Mouse (Mus musculus): Measurements from ENCODE around the gene Ppp3ca.

Gene Ppp3ca

DNA sequence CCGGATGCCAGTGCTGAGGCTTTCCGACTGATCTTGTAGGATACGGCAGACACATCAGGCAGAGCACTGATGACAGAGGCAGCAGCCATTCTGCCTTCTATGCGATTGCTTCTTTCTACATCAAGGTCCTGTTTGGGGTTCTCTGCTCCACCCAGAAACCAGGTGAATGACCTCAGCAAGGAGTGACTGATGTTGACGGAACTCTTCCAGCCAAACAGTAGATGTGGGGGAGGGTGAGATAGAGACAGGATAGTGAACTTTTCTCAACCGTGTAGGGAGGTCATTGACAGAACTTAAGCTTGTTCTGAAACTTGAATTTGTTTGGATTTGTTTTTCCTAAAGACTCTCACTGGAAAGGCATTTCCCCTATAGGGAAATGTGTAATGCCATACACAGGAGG lies 142.2 kb downstream of the Ppp3ca start:
- DNase-seq (ENCODE audit: low read depth, low spot score): no peak

DNA sequence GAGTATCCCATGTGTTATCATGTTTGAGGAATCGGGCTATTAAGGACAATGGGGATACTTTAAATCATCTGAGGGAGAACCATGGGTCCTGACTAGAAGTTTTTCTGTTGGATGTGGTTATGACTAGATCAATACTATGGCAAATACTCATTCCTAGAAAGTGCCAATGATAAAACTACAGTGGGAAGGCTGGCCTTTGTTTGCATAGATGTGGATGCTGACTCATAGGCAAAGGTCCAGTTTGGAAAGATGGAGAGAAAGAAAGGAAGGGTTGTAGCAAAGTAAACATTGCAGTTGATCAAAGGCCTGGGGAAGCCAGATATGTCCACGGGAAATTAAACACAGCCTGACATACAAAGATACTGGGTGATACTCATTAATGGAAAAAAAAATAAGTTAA lies 142.9 kb downstream of the Ppp3ca start:
- no peak for DNase-seq (ENCODE audit: low read depth, low spot score)

DNA sequence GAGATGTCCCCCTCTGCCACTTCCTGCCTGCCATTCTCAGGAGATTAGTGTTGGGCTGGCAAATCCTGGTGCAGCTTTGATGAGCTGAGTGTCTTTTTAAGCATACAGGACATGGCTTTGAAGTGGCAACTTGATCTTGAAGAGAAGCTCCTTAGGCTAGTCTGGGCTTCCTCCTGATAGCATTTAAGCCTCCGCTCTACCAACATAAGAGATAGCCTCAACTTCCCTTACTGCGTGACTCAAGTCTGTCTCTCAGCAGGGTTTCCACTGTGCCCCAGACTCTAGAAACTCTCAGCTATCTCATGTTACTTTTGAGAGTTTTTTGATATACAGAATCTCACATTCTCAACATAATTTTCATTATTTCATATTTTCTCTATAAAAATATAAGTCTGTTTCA lies 144.0 kb downstream of the Ppp3ca start:
- DNase-seq (ENCODE audit: low read depth, low spot score): no peak

DNA sequence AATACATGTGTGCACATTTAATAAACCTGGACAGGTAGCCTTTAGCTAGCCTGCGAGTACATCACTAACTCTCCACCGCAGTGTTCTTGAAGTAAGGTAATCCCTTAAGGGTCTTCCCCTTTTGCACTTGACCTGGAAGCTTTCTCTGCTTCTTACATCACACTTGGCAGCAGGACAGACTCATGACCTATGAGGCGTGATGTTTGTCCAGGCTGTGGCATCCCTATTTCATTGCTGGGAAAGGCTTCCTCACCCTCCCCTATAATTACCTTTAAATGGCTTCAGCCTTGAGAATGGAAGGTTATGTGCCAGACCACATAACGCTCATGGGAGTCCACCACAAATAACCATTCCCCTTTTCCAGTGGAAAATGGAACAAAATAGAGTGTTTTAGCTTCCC lies 145.0 kb downstream of the Ppp3ca start:
- no peak for DNase-seq (ENCODE audit: low read depth, low spot score)

DNA sequence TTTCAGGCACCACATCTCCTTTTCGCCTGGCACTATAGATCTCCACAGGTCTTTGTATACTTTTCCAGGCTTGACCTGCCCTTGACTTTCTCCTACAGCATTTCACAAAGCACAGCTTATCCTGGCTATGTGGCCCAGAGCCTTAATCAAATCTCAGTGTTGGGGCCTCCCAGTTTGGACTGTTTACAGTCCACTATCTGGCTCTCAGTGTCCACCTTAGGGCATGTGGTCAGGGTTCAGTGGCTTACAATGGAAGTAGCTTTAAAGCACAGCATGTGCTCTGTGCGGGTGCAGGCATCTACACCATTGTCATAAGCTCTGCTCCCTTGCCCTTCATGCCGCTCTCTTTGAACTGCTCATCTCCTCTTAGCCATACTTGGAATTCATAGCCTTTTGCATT lies 146.4 kb downstream of the Ppp3ca start:
- no peak for DNase-seq (ENCODE audit: low read depth, low spot score)

DNA sequence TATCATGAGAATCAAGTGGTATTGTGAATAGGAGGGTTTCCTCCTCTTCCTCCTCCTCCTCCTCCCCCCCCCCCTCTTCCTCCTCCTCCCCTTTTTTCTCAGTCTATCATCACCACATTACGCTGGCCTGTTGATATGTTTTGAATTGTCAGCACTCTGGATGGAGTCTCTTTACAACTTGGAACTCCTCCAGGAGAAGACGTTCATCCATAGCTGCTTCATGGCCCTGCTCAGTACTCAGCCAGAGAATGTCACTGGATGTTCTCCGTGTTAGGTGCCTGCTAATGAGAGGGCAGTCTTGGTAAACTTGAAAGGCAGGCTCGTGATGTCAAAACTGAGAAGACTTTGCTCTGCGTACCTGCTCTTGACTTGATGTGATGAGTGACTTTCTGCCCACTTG lies 149.1 kb downstream of the Ppp3ca start:
- DNase-seq (ENCODE audit: low read depth, low spot score): no peak

DNA sequence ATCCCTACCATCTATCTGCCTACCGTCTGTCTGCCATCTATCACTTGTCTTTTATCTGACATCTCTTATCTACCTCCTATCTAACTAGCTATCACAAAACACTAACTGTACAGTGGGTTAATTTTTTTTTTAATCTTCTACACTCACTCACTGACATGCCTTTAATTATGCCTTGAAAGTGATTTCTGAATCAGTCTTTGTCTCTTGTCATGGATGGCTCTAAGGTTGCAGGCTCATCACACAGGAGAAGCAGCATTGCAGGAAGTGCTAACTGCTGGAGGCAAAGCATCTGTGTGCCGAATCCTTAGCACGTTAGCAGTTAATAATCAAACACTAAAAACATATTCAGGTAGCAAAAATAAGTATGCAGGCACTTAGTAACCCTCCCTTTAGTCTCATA lies 151.1 kb downstream of the Ppp3ca start:
- no peak for DNase-seq (ENCODE audit: low read depth, low spot score)

DNA sequence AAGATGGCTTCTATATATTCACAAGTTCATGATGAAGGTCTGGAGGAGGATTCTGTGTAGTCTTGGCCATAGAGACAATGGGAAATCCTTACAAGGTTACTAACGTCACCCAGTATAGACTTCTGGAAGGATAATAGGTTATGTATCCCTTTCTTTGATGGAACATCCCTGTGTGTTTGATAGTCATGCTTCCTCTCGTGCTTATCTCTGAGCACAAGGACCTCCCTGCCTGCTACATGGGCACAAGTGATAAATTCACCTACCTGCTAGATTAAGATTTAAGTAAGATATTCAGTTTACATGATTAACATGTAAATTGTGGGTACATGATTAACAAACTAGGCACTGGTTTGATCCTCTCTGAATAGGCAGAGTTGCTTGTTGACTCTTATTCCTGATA lies 152.1 kb downstream of the Ppp3ca start:
- no peak for DNase-seq (ENCODE audit: low read depth, low spot score)

DNA sequence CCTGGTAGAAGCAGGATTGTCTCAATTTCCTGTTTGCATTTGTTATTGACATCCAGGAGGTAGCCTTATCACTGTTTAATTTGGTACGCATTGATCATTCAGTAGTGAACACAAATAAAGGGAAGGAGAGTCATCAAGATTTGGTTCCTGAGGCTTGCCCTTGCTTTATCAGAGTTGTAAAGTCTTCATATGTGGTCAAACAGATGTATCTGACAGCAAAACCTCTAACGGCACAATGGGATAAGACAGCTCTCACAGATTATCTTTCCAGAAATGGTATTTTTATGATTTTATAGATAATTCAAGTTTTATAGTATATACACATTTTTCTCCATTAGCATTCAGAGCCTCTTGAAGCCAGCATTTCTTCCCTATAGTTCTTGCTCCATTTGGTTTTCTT lies 152.5 kb downstream of the Ppp3ca start:
- no peak for DNase-seq (ENCODE audit: low read depth, low spot score)

DNA sequence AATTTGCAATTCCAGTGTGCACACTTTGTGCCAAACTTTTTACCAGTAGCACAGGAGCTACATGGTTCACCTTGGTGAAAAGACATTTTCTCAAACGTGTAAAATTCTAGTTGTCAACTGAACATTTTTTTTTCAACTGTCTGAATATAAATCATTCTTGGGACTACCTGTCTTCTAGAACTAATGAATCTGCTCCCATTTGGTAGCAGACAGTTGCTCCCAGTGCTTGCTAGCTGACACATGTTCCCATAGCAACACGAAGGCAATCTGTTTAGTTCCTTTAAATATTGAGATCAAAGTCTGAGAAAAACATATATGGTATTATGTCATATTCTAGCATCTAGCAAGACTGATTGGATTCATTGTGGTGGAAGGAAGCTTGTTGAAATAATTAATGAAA lies 158.5 kb downstream of the Ppp3ca start:
- DNase-seq (ENCODE audit: low read depth, low spot score): no peak

DNA sequence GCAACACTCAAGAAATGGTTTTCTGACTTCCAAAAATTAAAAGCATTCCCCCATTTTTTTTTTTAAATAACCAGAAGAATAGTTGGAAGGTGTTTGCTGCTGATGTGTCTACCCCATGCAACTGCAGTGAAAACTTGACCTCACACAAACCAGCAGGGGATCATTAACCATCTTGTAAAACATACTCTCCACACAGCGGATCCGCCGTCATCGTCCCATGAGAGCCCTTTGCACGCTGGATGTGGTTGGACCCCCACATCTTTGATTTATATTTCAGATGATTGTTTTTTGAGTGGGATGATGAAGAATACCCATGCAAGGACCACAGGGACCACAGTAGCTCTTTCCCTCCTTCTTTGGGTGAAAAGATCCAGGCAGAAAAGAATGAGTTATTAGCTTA lies 159.2 kb downstream of the Ppp3ca start:
- DNase-seq (ENCODE audit: low read depth, low spot score): peak; percentile 17

DNA sequence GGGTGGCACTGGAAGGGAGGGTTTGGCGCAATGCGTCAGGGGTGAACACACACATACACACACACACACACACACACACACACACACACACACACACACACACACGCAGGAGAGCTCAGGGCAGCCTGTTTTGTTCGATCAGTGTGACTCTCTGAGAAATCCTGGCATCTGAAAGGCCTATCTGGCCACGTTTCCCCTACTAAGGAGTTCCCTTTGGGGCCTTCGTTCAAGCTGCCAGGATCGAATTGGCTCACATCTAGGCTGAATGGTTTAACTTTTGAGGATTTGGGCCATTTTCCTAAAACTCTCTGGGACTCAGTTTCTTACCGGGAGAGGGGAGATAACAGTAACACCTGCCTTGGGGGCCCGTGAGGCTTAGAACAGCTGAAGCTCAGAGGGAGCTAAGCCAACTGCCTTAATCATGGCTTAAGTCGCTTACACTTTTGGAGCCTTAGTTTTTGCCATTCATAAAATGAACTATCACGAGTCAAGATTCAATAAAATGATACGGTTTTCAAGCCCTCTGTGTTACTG lies 160.8 kb downstream of the Ppp3ca start:
- DNase-seq (ENCODE audit: low read depth, low spot score): no peak

DNA sequence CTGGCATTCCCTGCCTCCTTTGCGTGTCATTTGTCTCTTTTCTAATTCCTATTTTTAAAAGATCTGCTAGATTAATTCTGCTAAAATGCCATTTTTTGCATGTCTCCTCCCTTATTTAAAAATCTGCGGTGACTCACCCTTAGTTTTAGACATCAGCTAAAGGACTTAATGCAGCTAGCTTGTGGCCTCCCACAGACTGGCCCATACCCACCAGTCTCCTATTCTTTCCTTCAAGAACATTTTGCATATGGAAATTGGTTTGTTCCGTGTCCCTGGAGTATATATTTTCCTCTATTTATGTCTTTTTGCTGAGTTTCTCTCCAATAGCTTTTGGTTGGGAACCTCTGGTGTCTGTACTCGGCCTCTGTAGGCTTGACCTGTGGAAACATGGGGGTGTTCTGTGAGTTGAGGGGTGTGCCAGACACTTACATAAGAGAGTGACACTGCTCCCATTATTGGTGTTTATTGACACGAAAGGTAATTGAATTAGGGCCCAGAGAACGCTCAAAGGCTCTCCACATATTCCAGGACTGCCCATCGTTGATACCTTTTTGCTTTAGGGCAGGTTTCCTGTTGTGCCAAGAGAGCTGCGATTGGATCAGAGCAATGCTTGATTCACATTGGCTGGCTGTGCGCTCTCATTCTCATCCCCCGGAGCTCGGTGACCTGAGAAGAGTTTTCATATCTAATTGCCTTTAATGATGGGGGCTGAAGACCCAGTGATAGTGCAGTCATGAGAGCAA lies 163.2 kb downstream of the Ppp3ca start:
- DNase-seq (ENCODE audit: low read depth, low spot score): no peak

DNA sequence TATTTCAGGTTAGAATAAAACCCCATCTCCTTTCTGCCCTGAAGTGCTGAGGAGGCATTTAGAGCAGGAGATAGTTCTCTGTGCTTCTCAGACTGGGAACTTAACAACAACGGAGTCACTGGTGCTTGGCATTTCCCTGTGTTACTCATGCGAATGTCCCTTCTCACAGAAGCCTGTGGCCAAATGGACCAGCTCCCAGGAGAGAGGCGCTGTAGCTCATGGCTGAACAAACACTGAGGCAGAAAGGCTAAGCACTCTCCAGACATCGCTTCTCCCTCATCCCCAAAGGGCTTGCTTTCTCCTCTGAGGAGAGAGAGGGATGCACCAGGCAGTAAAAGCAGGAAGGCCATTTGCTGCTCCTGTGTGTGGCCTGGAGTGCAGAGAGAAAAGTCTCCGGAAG lies 164.0 kb downstream of the Ppp3ca start:
- peak; percentile 12 for DNase-seq (ENCODE audit: low read depth, low spot score)

DNA sequence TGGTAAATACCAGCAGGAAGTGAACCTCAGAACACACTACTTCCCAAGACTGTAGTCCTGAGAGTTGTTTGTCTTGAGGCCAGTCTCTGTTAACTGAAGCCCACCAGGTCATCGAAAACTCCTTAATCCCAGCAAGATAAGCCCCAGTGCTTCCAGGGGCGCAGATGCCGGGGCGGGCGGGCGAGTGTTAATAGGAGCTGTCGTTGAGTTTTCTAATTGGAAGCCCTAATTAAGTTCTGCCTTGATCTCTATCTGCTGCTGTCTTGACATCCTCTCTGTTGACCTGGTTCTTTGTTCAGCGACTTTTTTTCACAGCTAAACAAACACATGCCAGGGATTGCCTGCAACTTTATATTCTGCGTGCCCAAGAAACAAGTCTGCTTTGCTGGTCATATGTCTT lies 165.9 kb downstream of the Ppp3ca start:
- no peak for DNase-seq (ENCODE audit: low read depth, low spot score)

DNA sequence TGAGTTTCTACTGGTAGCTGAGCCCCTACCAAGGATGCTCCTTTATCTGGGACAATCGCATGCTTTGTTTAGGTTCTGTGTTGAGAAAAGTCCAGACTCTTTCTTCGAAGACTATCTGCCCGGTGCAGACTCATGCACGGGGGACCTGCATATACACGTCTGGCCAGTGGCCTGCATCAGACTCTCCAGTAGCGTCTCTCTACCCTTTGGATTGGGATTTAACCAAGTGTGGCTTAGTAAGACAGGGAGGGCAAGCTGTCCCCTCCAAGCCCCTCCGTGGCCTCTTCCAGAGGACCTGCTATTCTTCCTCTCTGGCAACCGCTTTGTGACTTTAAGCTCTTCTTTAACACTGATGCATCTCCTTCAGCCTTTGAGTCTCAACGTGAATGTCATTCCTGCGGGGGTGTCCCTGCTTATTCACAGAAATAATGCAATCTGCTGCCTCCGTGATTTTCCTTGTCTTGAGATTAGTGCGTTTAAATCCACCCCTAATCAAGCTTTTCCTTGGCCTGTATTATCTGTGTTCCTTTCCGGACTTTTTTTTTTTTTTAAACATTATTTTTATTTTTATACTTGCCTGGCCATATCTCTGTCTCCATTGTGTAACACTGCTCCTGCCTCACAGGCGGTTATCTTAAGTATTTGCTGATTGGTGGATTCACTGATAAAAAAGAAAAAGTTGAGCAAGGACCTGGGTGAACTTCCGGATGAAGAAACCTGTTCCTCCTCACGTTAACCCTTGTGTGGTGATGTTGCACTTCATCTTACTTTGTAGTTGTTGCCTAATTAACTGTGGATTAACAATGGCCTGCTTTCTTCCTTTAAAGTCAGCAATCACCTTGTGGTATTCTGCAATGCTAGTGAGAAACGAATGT lies 166.6 kb downstream of the Ppp3ca start:
- DNase-seq (ENCODE audit: low read depth, low spot score): no peak

DNA sequence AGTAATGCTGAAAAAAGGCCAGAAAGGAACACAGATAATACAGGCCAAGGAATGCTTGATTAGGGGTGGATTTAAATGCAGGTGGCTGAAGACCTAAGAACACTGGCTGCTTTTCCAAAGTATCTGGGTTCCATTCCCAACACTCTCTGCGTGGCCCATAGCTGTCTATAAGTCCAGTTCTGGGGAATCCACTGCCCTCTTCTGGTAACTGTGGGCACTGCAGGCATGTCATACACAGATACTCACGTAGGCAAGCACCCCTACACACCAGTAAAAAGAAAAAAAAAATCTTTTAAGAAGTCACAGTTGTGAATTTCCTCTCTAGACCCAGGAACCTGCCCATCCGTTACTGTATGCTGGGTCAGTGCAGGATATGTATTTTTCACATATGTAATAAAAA lies 167.7 kb downstream of the Ppp3ca start:
- no peak for DNase-seq (ENCODE audit: low read depth, low spot score)

DNA sequence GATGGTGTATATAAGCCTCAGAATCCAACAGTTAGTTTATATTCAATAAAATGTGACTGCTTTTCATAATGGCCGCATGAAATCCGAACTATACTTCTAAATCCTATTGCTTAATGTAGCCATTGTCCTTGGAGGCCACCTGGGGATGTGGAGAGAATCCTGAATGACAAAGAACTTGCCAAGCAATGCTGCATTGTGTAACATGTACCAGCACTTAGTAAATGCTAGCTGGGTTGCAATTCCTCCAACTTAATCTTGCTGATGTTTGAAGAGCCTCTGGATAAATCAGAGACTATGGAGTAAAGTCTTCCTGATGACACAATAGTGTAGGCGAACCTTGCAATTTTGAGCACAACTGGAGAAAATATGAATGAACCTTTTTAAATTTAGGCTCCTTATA lies 171.4 kb downstream of the Ppp3ca start:
- no peak for DNase-seq (ENCODE audit: low read depth, low spot score)

DNA sequence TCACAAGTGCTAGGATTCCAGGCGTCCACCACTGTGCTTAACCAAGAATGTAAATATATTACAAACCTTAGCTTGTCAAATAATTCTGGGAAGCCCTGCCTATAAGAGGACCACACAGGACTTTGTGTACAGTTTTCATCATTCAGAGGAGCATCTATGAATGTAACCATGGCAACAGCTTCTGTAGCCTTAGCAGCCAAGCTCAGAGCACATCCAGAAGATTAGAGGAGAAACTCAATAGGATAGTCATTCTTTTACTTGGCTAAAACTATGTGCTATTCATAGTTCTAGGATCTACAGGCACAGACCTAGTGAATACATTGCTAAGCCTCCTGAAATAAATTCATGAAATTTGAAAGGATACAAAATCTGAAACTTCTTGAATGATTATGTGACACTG lies 172.5 kb downstream of the Ppp3ca start:
- DNase-seq (ENCODE audit: low read depth, low spot score): no peak

DNA sequence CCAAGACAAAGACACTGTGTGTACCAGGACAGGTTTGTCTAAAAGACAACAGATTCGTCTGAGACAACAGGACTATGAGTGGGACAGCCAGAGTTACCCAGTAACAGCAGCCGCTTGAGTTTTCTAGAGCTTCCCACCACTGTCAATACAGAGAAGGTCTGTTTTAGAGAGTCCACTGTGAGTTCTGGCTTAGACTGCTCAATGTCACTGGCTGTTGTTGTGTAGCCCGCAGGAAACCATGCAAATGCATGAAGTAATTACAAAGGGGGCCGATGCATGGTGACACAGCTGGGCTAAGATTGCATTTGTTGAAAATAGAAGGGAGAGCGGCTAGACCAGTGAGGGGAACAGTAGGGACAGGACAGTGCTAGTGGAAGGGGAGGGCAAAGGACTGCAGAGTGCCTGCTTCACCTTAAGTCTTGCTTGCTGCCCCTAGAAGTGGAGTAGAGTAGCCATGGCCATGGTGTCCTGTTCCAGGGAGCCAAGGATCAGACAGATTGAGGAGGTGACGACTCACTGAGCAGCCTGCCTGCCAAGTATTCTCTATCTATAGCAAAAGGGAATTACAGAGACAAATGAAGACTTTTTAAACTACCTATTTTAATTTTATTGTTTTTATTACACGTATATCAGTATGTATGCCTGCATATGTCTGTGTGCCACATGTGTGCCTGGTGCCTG lies 174.0 kb downstream of the Ppp3ca start:
- no peak for DNase-seq (ENCODE audit: low read depth, low spot score)

DNA sequence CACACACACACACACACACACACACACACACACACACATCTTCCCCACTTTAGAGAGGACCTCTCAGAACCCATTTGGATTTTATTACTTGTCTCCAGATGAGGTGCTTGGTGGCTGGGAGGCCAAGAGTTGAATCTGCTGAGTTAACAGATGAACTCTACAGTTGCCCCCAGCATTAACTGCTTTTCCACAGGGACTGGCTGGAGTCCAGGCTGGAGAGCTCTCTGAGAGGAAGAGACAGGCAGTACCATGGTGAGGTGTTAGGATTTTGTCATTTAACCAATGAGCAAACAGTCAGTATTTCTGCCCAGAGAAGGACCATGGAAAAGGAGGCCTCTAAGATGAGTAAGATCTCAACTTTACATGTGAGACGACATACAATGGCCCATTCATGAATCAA lies 179.1 kb downstream of the Ppp3ca start:
- DNase-seq (ENCODE audit: low read depth, low spot score): no peak

DNA sequence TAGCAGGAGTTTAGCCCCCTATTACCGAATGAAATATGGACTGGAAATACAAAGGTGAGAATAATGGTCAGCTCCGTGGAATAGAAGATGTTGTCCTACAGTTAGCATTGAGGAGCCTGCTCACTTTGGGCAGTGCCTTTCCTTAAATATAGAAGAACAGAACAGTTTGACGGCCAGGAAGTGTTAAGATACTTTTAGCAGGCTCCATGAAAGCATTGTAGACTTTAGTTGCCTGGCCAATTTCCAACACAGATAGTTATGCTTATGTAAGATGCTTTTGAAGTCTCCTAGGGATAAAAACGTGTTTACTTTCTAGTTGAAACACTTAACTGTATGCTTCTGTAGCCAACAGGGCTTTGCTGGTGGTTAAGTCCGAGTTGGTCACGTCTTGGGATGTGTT lies 183.0 kb downstream of the Ppp3ca start:
- no peak for DNase-seq (ENCODE audit: low read depth, low spot score)
